25 mouse cellular contexts compared by ENCODE assay signal in genomic region chr10:109806782-109807493, GRCm38 (mm10).
A peak's percentile ranks its signal among the peaks of the same experiment; 100 is the strongest.
DNase-seq lines count a peak whose midpoint lies in the region; ATAC-seq lines count a peak whose summit lies in the region.
"Had no signal": no experiment of that assay in that cellular context is flagged by ENCODE, and none has a peak within 500 bp of the region (broad histone marks: within the 10 kb centered on the region; RNA-seq: fewer than 3 reads in every experiment).

No protein-coding gene starts in this region.

- no peak for DNase-seq in kidney, adult 11 months
- peak; percentile 23 for DNase-seq in kidney, postnatal 14 days
- DNase-seq in kidney, adult 18-20 months: no peak
- DNase-seq in 3T3-L1 (ENCODE audit: low read depth, low spot score) (peak; percentile 13), R1 (ENCODE audit: low read depth, low spot score) (peak; percentile 12)
- no peak for DNase-seq in T-cell, adult 2 months (ENCODE audit: low spot score)
- DNase-seq: adrenal gland, postnatal 14 days; B cell, adult 2 months; cerebellum, adult 11 months; cerebellum, adult 9-10 months; cerebellum, postnatal 36 days; heart, postnatal 10 days; thymus, adult 2 months; thymus, postnatal 36 days had no signal

- no peak overlapping the region for H3K4me3 ChIP-seq in kidney, embryonic 14.5 days (ENCODE audit: low read length)
- H3K4me3 ChIP-seq: embryonic facial prominence, embryonic 13.5 days; heart, embryonic 13.5 days; hindbrain, embryonic 15.5 days; left cerebral cortex, adult 2 months; limb, embryonic 12.5 days; liver, embryonic 15.5 days; lung, embryonic 15.5 days; neural tube, embryonic 13.5 days had no signal

- H3K4me2 ChIP-seq in kidney, embryonic 14.5 days (replicated peaks; ENCODE audit: low read depth, low read length): no peak overlapping the region
- H3K4me2 ChIP-seq: embryonic facial prominence, embryonic 13.5 days; heart, embryonic 13.5 days; hindbrain, embryonic 15.5 days; limb, embryonic 12.5 days; liver, embryonic 15.5 days; lung, embryonic 15.5 days; midbrain, embryonic 11.5 days; neural tube, embryonic 13.5 days had no signal

- H3K9me3 ChIP-seq in kidney, embryonic 14.5 days (ENCODE audit: control insufficient read depth, low read length): no peaks in the 10 kb centered on the region
- H3K9me3 ChIP-seq: embryonic facial prominence, embryonic 13.5 days; heart, embryonic 13.5 days; hindbrain, embryonic 15.5 days; limb, embryonic 12.5 days; liver, embryonic 15.5 days; lung, embryonic 15.5 days; neural tube, embryonic 13.5 days had no signal

- no peak overlapping the region for H3K9ac ChIP-seq in kidney, embryonic 14.5 days (ENCODE audit: low read depth, low read length)
- H3K9ac ChIP-seq: embryonic facial prominence, embryonic 13.5 days; heart, embryonic 13.5 days; hindbrain, embryonic 15.5 days; limb, embryonic 12.5 days; liver, embryonic 15.5 days; lung, embryonic 15.5 days; neural tube, embryonic 13.5 days had no signal

- WGBS in kidney, embryonic 14.5 days: 47% methylated on average over 5 of the region's 5 CpGs

- no peak overlapping the region for H3K27ac ChIP-seq in kidney, embryonic 14.5 days (ENCODE audit: low read depth, low read length)
- H3K27ac ChIP-seq: embryonic facial prominence, embryonic 13.5 days; heart, embryonic 13.5 days; hindbrain, embryonic 15.5 days; left cerebral cortex, adult 2 months; limb, embryonic 12.5 days; liver, embryonic 15.5 days; lung, embryonic 15.5 days; neural tube, embryonic 13.5 days had no signal

- H3K36me3 ChIP-seq in kidney, embryonic 14.5 days (ENCODE audit: control insufficient read depth, insufficient read depth, low read length): no peaks in the 10 kb centered on the region
- H3K36me3 ChIP-seq: embryonic facial prominence, embryonic 13.5 days; heart, embryonic 13.5 days; limb, embryonic 12.5 days; liver, embryonic 15.5 days; lung, embryonic 15.5 days; neural tube, embryonic 13.5 days had no signal

- ATAC-seq in kidney, embryonic 14.5 days (ENCODE audit: low FRiP score, low TSS enrichment): peak; percentile 96
- ATAC-seq: forebrain, embryonic 16.5 days had no signal

- no peaks in the 10 kb centered on the region for H3K27me3 ChIP-seq in kidney, embryonic 14.5 days (ENCODE audit: control insufficient read depth, insufficient read depth, low read length)
- H3K27me3 ChIP-seq: embryonic facial prominence, embryonic 13.5 days; heart, embryonic 13.5 days; hindbrain, embryonic 15.5 days; limb, embryonic 12.5 days; liver, embryonic 15.5 days; lung, embryonic 15.5 days; neural tube, embryonic 13.5 days had no signal

- H3K4me1 ChIP-seq in kidney, embryonic 14.5 days (ENCODE audit: control insufficient read depth, insufficient read depth, low read length): no peaks in the 10 kb centered on the region
- H3K4me1 ChIP-seq: embryonic facial prominence, embryonic 13.5 days; heart, embryonic 13.5 days; hindbrain, embryonic 15.5 days; limb, embryonic 12.5 days; liver, embryonic 15.5 days; lung, embryonic 15.5 days had no signal

Comparison
In these comparisons a context has a peak if more than half of its experiments do, and no peak if none do; other contexts are left out.
1. DNase-seq: peak in kidney, postnatal 14 days (single experiment), 3T3-L1 (single experiment) and R1 (single experiment); none in kidney, adult 11 months (single experiment), kidney, adult 18-20 months (single experiment) and T-cell, adult 2 months (single experiment).